Mouse (Mus musculus) E14TG2a.4 (cell line): ENCODE results near the gene Glo1.

Source experiments
- CTCF ChIP-seq: conservative IDR thresholded peaks from 2 replicates; pipeline ENCODE4 v1.5.1; 2014; ENCODE audit warnings: low read length
- POU5F1 ChIP-seq: IDR thresholded peaks from 2 replicates; pipeline ENCODE4 v1.6.1; 2014; ENCODE audit warnings: low read length, borderline replicate concordance

- TF ChIP-seq CTCF: no peak
- no peak for TF ChIP-seq POU5F1
These were observed 63.1 kb downstream of the Glo1 start for GRCm38 (mm10) chr17:30563484-30564075.
